Mouse (Mus musculus): Measurements from ENCODE around the gene Kansl1.

The Kansl1 gene

GRCm38 (mm10) chr11:104440521-104441474, 27.9 kb downstream of the Kansl1 start:
- DNase-seq (ENCODE audit: extremely low read depth, insufficient read length, low spot score) = peak; percentile 11

DNA sequence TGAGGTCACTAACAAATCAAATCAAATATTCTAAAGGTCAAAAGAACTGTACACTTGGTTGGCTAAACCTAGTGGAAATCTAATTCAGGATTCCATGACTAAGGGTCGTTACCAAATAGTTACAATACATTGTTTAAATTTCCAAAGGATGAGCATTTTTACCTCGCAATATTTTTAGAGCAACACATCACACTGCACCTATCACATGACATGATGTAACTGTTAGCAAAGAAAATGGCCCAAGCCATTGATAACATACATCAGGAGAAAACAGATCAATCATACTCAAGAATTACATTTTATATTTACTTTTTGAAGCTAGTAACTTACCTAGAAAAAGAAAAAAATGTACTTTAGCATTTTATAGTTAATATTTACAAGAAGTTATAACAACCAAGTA, 29.0 kb downstream of the Kansl1 start:
- DNase-seq (ENCODE audit: extremely low read depth, insufficient read length, low spot score) = no peak

GRCm38 (mm10) chr11:104438450-104438849, 30.2 kb downstream of the Kansl1 start:
- DNase-seq (ENCODE audit: extremely low read depth, insufficient read length, low spot score) = no peak

DNA sequence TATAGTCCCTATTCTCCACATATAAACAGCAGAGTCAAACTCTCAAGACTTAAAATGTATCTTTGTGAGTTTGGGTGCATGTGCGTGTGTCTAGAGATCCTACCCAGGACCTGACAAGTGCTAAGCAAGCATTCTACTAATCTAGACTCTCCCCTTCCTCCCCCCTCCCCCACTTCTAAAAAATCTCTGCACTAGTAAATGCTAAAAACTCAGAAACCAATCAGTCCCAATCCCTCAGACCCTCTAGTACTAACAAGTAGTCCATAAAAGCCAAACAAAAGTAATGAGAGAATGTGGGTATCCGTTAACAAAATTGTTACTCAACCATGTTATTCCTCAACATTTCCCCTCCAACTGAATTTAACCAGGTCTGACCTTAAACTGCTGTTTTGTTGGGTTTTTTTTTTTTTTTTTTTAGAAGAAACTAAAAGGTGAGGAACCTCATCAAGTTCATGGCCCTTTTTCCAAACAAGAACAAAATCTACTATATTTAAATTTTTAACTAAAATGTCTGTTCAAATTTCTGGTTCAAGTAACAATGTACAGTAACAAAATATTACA, 32.2 kb downstream of the Kansl1 start:
- no peak for DNase-seq (ENCODE audit: extremely low read depth, insufficient read length, low spot score)

- no peak for DNase-seq (ENCODE audit: extremely low read depth, insufficient read length, low spot score)
Observed at GRCm38 (mm10) chr11:104435753-104436152, 32.9 kb downstream of the Kansl1 start.

DNA sequence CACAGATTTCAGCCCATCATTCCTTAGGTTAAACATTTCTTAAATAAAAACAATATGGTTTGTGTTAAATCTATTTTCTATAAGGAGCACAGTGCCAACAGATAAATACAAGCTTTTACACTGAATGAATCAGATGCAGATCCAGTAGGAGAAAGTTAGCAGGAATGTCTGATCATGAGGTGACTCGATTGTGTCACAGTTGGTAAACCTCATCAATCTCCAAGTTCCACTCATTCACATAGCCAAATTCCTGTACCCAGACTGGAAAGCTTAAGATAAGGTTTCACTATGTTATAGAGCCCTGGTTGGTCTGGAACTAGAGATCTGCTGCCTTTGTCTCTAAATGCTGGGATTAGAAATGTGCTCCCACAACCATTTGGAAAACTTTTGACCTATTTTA, 33.5 kb downstream of the Kansl1 start:
- no peak for DNase-seq (ENCODE audit: extremely low read depth, insufficient read length, low spot score)

- no peak for DNase-seq (ENCODE audit: extremely low read depth, insufficient read length, low spot score)
Observed at GRCm38 (mm10) chr11:104432251-104432650, 36.4 kb downstream of the Kansl1 start.

- no peak for DNase-seq (ENCODE audit: extremely low read depth, insufficient read length, low spot score)
Observed at GRCm38 (mm10) chr11:104431807-104432206, 36.9 kb downstream of the Kansl1 start.

DNA sequence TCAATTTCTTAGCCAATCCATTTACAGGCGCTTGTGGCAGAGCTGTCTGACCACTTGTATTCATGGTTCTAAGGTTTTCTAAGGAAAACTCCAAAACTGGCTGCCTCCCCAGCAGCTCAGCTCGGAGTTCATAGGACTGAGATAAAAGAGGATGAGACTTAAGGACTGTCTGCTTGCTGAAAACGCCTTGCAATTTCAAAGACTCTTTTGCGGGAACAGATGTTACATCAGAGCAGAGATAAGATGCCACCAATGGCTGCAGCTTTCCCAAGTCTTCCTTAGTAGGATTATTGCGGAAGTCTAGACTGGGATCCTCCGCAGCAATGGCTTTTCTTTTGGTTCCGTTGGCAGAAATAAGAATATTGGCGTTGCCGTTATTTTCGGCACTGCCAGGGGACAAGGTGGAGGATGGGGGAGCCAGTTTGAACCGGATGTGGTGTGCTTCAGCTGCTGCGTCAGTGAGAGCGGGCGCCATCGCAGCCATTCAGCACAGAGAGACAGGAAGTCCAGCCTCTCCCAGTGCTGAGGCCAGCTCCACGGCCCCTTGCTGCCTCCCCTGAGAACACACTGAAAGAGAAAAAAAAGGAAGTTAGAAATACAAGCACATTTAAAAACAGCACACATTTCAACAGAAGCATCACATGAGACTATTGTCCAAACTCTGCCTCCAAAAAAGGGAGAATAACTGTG, 43.8 kb downstream of the Kansl1 start:
- no peak for DNase-seq (ENCODE audit: extremely low read depth, insufficient read length, low spot score)

- peak; percentile 19 for DNase-seq (ENCODE audit: extremely low read depth, insufficient read length, low spot score)
Observed at GRCm38 (mm10) chr11:104412254-104412653, 56.4 kb downstream of the Kansl1 start.

DNA sequence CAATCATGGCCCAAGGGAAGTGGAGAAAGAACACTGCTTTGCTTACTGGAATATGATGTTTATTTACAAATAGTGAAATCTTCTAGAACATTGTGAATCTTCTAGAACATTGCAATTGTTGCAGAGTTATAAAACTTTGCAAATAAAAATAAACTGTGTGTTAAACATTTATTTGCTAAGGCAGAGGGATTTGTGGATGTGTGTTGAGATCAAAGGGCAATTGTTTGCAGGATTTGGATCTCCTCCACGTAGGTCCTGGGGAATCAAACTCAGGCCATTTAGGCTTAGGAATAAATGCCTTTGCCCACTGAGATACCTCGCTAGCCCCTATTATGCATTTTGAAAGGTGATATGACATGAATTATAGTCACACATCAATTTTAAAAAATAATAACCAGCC, 61.3 kb downstream of the Kansl1 start:
- DNase-seq (ENCODE audit: extremely low read depth, insufficient read length, low spot score) = no peak

GRCm38 (mm10) chr11:104400961-104401360, 67.7 kb downstream of the Kansl1 start:
- no peak for DNase-seq (ENCODE audit: extremely low read depth, insufficient read length, low spot score)

DNA sequence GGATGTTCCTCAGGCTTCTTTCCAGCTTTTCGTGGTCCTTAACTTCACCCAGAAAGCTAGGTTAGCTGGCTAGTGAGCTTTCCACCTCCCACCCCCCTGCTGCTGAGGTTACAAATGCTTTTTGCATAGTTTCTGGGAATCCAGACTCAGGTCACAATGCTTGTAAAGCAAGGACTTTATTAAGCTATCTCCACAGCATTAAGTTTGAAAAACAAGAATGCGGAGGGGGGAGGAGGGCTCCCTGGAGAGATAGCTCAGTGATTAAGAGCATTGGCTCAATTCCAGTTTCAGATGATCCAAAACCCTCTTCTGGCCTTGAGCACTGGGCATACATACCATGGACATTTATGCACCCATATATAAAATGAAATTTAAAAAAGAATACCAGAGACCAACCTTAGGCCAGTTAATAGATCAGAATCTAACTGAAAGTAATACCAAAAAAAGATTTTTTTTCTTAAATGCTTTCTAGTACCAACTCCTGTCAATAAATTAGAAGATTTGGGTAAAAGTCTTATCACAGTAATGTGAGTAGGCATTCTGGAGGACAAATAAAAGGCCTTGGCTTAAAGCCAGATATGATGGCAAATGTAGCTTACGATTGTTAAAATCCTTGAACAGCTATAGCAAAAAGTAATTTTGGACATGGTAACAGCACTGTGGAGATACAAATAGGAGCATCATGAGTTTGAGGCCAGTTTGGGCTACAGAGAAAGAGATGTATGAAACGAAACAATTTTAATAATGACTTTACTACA, 69.0 kb downstream of the Kansl1 start:
- no peak for DNase-seq (ENCODE audit: extremely low read depth, insufficient read length, low spot score)

DNA sequence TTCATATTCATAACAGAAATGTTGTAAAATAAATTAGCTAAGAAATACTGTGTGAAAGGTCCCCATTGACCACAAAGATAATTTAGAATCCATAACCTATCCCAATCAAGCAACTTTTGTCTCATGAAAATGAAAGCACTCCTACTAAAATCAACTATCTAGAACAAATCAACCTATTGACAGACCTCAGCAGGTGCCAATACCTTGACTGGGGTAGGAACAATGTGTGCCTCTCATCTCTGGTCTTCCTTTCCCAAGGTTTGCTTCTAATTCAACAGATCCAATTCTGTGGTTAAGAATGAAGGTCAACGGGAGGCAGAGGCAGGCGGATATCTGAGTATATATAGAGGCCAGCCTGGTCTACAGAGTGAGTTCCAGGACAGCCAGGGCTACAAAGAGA, 73.0 kb downstream of the Kansl1 start:
- no peak for DNase-seq (ENCODE audit: extremely low read depth, insufficient read length, low spot score)

- no peak for DNase-seq (ENCODE audit: extremely low read depth, insufficient read length, low spot score)
Observed at GRCm38 (mm10) chr11:104393196-104393595, 75.5 kb downstream of the Kansl1 start.

GRCm38 (mm10) chr11:104392153-104392552, 76.5 kb downstream of the Kansl1 start:
- DNase-seq (ENCODE audit: extremely low read depth, insufficient read length, low spot score) = no peak

DNA sequence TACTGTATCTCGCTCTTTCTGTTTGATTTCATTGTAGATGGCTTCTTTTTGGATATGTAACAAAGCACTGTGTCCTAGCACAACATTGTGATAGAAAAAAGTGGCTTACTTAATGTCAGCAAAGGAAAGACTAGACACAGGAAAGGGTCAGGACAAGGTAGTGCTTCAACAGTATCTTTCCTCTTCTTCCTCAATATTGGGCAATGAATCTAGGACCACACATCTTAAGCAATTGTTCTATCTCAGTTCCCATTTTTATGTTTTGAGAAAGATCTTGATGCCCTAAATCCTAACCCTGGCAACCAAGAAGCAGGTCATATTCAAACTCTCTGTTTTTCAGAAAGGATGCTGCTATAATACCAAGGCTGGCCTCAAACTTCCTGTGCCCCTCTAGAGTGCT, 81.4 kb downstream of the Kansl1 start:
- DNase-seq (ENCODE audit: extremely low read depth, insufficient read length, low spot score) = no peak

GRCm38 (mm10) chr11:104386595-104386994, 82.1 kb downstream of the Kansl1 start:
- no peak for DNase-seq (ENCODE audit: extremely low read depth, insufficient read length, low spot score)

DNA sequence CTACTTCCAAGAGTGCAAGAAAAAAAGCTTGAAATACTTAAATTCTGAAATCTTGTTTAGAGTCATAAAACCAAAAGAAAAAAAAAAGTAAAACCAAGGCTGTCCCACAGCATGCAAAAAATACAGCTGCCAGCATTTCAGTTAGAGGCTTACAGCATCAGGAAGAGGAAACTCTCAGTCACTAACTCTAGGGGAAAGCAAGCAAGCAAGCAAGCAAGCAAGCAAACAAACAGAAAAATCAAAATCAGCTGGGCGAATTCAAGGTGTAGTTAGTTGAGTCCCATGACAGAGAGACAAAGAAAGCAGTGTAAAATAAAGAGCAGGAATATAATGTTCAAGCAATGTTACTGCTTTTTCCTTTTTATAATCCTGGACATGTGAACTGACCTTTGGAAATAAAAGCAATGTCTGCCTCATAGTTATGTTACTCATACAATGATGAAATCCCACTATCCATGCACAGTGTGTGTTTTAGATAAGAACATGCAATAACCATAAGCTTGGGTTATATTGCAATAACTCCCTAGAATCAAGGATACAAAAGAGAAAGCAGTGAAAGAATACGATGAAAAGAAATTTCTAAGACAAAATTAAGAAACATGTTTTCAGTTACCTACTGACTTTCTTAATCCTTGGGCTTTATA, 85.4 kb downstream of the Kansl1 start:
- no peak for DNase-seq (ENCODE audit: extremely low read depth, insufficient read length, low spot score)

- DNase-seq (ENCODE audit: extremely low read depth, insufficient read length, low spot score) = no peak
Observed at GRCm38 (mm10) chr11:104381887-104382286, 86.8 kb downstream of the Kansl1 start.

Measured in 3134 (cell line).